ENCODE assay signal across 9 mouse cellular contexts in genomic region chr3:132207469-132207868, GRCm38 (mm10).
A peak's percentile ranks its signal among the peaks of the same experiment; 100 is the strongest.
DNase-seq lines count a peak whose midpoint lies in the region; ATAC-seq and TF ChIP-seq lines count a peak whose summit lies in the region.
"Had no signal": no experiment of that assay in that cellular context is flagged by ENCODE, and none has a peak within 500 bp of the region (broad histone marks: within the 10 kb centered on the region; RNA-seq: fewer than 3 reads in every experiment).

No protein-coding gene starts in this region.

- 32% methylated on average over 11 of the region's 11 CpGs for WGBS in hindbrain, postnatal 0 days
- WGBS in neural tube, embryonic 12.5 days = 30% methylated on average over 11 of the region's 11 CpGs

- peak; percentile 71 for TF ChIP-seq CTCF in hindbrain, postnatal 0 days (IDR thresholded peaks at IDR 0.05; ENCODE audit: low read depth)

- no peak overlapping the region for H3K27ac ChIP-seq in hindbrain, postnatal 0 days
- no peak overlapping the region for H3K27ac ChIP-seq in neural tube, embryonic 12.5 days

- intact Hi-C loops in left cerebral cortex, postnatal 4 days (cut with DNase I) = no loop called here

- H3K9me3 ChIP-seq in hindbrain, postnatal 0 days (ENCODE audit: low read length) = no peaks in the 10 kb centered on the region
- no peaks in the 10 kb centered on the region for H3K9me3 ChIP-seq in neural tube, embryonic 12.5 days

- ATAC-seq in hindbrain, postnatal 0 days = peak; percentile 81; the same call in 1 of the 2 replicates
- ATAC-seq in neural tube, embryonic 12.5 days (ENCODE audit: low FRiP score, low read depth) = peak; percentile 85; the same call in 1 of the 2 replicates

- H3K9ac ChIP-seq in hindbrain, postnatal 0 days (replicated peaks; ENCODE audit: low read length) = no peak overlapping the region
- no peak overlapping the region for H3K9ac ChIP-seq in neural tube, embryonic 12.5 days

- H3K27me3 ChIP-seq in hindbrain, postnatal 0 days (ENCODE audit: insufficient read depth, low read length) = no peaks in the 10 kb centered on the region
- H3K27me3 ChIP-seq in neural tube, embryonic 12.5 days (replicated peaks) = no peaks in the 10 kb centered on the region

- peak; percentile 25 for DNase-seq in gastrocnemius, adult 18-20 months (ENCODE audit: low spot score)
- DNase-seq in gastrocnemius, postnatal 25 days = no peak
- DNase-seq in WW6 (ENCODE audit: low read depth, low spot score) = peak; percentile 16
- DNase-seq in fibroblast of lung, adult 2 months (ENCODE audit: low read depth) = peak; percentile 23
- peak; percentile 74 for DNase-seq in hindbrain, postnatal 0 days (ENCODE audit: low spot score)
- DNase-seq in left cerebral cortex, postnatal 4 days = peak; percentile 63
- no peak for DNase-seq in thymus, postnatal 36 days

- no peak overlapping the region for H3K4me2 ChIP-seq in hindbrain, postnatal 0 days (ENCODE audit: low read depth, low read length)
- H3K4me2 ChIP-seq in neural tube, embryonic 12.5 days (replicated peaks) = no peak overlapping the region

- H3K4me1 ChIP-seq in hindbrain, postnatal 0 days (ENCODE audit: insufficient read depth, low read length) = no peaks in the 10 kb centered on the region
- no peaks in the 10 kb centered on the region for H3K4me1 ChIP-seq in neural tube, embryonic 12.5 days

- no peak overlapping the region for H3K4me3 ChIP-seq in hindbrain, postnatal 0 days (ENCODE audit: low read length)
- H3K4me3 ChIP-seq in neural tube, embryonic 12.5 days = no peak overlapping the region

- H3K36me3 ChIP-seq in hindbrain, postnatal 0 days (ENCODE audit: insufficient read depth, low read length) = no peaks in the 10 kb centered on the region
- no peaks in the 10 kb centered on the region for H3K36me3 ChIP-seq in neural tube, embryonic 12.5 days
- H3K36me3 ChIP-seq: G1E had no signal

Comparison
In these comparisons a context has a peak if more than half of its experiments do, and no peak if none do; other contexts are left out.
1. DNase-seq: peak in gastrocnemius, adult 18-20 months (single experiment), WW6 (single experiment), fibroblast of lung, adult 2 months (single experiment), hindbrain, postnatal 0 days (single experiment) and left cerebral cortex, postnatal 4 days (single experiment); none in gastrocnemius, postnatal 25 days (single experiment) and thymus, postnatal 36 days (0 of 2).